Mouse (Mus musculus) limb, embryonic 11.5 days (tissue): Measurements from ENCODE around the gene Lpar5. TPM values are rescaled to one million over a fixed set of nuclear protein-coding genes. Genes with fewer than 3 reads are reported as not detected.

Experiments used
- ATAC-seq: fragments of 200-750 bp; cut with Nextera tagmentation; 2 replicates; pipeline ENCODE4 v1.8.0; 2017; ENCODE audit warnings: low read depth; ENCODE audit not compliant: insufficient number of reproducible peaks, low FRiP score, low TSS enrichment
- DNase-seq: peaks from one replicate; pipeline ENCODE4 v3.0.0-alpha.2; 2015; ENCODE audit warnings: low spot score
- H3K27ac ChIP-seq: fragments of 300-500 bp; sonication (generic); replicated peaks from 2 replicates; pipeline ENCODE4 v1.5.1; 2014; ENCODE audit warnings: low read depth, mild to moderate bottlenecking, low read length
- H3K27me3 ChIP-seq: fragments of 300-500 bp; sonication (generic); 2 replicates; pipeline ENCODE4 v1.6.1; 2014; ENCODE audit warnings: mild to moderate bottlenecking, low read length, mixed read lengths; ENCODE audit not compliant: control insufficient read depth, insufficient read depth
- H3K36me3 ChIP-seq: fragments of 300-500 bp; sonication (generic); 2 replicates; pipeline ENCODE4 v1.6.1; 2014; ENCODE audit warnings: mild to moderate bottlenecking, low read length, moderate library complexity, mixed read lengths; ENCODE audit not compliant: control insufficient read depth, insufficient read depth
- H3K4me1 ChIP-seq: fragments of 300-500 bp; sonication (generic); 2 replicates; pipeline ENCODE4 v1.6.1; 2014; ENCODE audit warnings: low read length, mixed read lengths; ENCODE audit not compliant: control insufficient read depth, insufficient read depth
- H3K4me2 ChIP-seq: fragments of 300-500 bp; sonication (generic); 2 replicates; pipeline ENCODE4 v1.6.1; 2014; ENCODE audit warnings: low read depth, mild to moderate bottlenecking, moderate library complexity; ENCODE audit not compliant: severe bottlenecking
- H3K4me3 ChIP-seq: fragments of 300-500 bp; sonication (generic); 2 replicates; pipeline ENCODE4 v1.5.1; 2014; ENCODE audit warnings: low read depth, low read length
- H3K9ac ChIP-seq: fragments of 300-500 bp; sonication (generic); 2 replicates; pipeline ENCODE4 v1.6.1; 2014; ENCODE audit warnings: mild to moderate bottlenecking, low read length
- H3K9me3 ChIP-seq: fragments of 300-500 bp; sonication (generic); 2 replicates; pipeline ENCODE4 v1.6.1; 2016; ENCODE audit warnings: low read length; ENCODE audit not compliant: control insufficient read depth
- WGBS: fragments of 180-500 bp; shearing (Covaris S2); extraction: QIAGEN DNeasy Blood & Tissue Kit; methylation state at CpG from one replicate; pipeline ENCODE4 v1.1.7; 2014; 5-methylcytosine and 5-hydroxymethylcytosine counted together
- polyA plus RNA-seq: library from polyadenylated mRNA; unstranded; fragments of >200 nt; fragmentation: Nextera tagmentation; extraction: Ambion mirVana; gene quantifications from 2 replicates; pipeline ENCODE4 v1.2.1, GENCODE M21; 2014

The Lpar5 gene
- polyA plus RNA-seq, 1 experiment from 2014 or later = 0.32 TPM

DNA sequence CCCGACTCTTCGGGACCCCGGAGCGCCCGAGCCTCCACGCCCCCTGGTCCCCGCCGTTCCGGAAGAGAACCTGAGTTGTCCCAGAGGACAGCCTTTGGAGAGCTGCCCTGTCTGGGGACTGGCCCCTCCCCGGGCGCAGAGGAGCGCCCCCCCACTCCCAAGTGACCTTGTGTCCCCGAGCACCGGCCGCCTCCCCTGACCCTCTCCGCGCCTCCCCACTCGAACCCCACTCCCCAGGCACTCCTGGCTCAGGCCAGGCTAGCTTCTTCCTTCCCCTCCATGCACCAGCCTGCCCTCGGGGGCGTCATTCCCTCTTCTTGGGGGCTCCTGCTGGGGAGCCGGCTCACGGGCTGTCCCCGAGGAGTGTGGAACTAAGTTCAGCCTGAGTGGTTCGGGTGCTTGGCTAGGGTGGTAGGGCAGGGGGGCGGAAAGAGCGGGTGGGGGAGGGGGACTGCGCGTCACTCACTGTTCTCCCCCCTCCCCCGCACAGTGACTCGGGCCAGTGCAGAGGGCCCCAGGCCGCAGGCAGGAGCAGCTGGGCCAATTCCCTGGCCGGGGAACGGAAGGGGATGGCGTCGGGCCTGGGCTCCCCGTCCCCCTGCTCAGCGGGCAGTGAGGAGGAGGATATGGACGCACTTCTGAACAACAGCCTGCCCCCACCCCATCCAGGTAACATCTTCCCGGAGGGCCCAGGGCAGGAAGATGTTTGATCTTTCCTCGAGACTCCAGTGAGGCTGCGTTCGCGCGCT is 29.1 kb downstream of the Lpar5 start:
- peak overlapping the region; percentile 89 for H3K9ac ChIP-seq
- no peaks in the 10 kb centered on the region for H3K27me3 ChIP-seq
- H3K4me1 ChIP-seq = peaks cover 26% of the 10 kb centered on the region
- peaks cover 21% of the 10 kb centered on the region for H3K36me3 ChIP-seq
- H3K4me3 ChIP-seq = peak overlapping the region; percentile 100
- H3K9me3 ChIP-seq = no peaks in the 10 kb centered on the region
- ATAC-seq = peak; percentile 36
- DNase-seq = peak; percentile 68
- H3K4me2 ChIP-seq = peak overlapping the region; percentile 94
- peak overlapping the region; percentile 95 for H3K27ac ChIP-seq
- 0% methylated on average over 40 of the region's 44 CpGs for WGBS

DNA sequence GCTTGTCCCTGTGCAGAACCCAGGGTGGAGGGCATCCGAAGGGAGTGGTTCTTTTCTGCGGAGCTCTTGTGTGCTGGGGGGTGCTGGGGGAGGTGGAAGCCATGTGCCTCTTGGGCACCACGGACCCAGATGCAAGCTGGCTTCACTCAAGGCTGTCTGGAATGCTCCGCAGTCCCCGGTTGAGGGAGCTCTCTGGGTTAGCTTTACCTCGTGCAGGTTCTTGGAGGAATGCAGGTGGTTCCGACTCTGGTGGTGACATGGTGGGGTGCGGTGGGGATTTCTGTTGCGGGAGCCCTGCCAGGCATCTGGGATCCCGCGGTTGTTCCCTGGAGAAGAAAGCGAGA is 29.6 kb downstream of the Lpar5 start:
- peak; percentile 40 for DNase-seq
- WGBS = 1% methylated on average over 12 of the region's 12 CpGs

DNA sequence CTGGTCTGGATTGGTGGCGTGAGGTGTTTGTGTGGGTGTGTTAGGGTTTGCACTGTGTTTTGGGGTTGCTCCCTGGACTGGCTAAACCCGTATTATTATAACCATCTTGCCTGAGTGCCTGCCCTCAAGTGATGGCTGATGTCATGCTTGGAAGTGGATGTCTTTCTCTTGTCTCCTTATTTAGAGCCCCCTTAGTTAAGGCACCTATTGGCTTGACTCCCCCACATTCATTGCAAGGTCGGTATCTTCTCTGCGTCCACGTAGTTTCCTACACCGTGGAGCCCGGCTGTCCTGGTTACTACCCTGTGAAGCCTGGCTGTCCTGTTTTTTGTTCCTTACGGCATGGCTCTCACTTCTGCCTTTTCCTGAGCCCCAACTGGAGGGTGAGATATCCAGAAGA is 30.2 kb downstream of the Lpar5 start:
- 65% methylated on average over 8 of the region's 8 CpGs for WGBS
- DNase-seq (no peak), ATAC-seq (no peak)
- Histone ChIP-seq H3K9ac (peak overlapping the region; percentile 89), H3K36me3 (peaks cover 31% of the 10 kb centered on the region), H3K4me3 (peak overlapping the region; percentile 100), H3K4me2 (peak overlapping the region; percentile 94), H3K4me1 (peaks cover 26% of the 10 kb centered on the region), H3K27me3 (no peaks in the 10 kb centered on the region), H3K27ac (no peak overlapping the region), H3K9me3 (no peaks in the 10 kb centered on the region)

More for the DNA sequence above, 29.6 kb downstream of the Lpar5 start:
- Histone ChIP-seq H3K4me2 (peak overlapping the region; percentile 94), H3K27me3 (no peaks in the 10 kb centered on the region), H3K4me3 (peak overlapping the region; percentile 100), H3K4me1 (peaks cover 26% of the 10 kb centered on the region), H3K9ac (peak overlapping the region; percentile 89), H3K36me3 (peaks cover 25% of the 10 kb centered on the region), H3K9me3 (no peaks in the 10 kb centered on the region), H3K27ac (peak overlapping the region; percentile 95)
- no peak for ATAC-seq

DNA sequence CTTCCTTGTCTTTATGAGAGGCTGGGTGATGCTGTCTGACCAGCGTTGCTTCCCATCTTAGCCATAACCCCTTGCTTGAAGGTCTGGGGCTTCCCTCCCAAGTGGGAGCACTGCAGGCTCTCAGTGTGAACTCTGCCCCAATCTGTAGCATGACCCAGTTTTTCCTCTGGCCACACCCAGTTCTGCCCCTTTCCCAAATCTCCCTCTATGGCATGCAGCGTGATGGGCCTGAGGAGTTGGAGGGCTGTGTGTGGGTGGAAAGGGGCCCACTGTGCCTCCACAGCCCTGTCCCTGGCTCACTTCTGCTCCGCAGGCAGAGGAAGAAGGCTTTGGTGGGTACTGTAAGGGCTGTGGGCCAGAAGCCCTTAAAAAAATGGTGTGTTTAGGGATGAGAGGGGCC is 30.8 kb downstream of the Lpar5 start:
- no peak for DNase-seq
- peak overlapping the region; percentile 100; the same call in 1 of the 2 replicates for H3K4me3 ChIP-seq
- H3K9me3 ChIP-seq = no peaks in the 10 kb centered on the region
- H3K9ac ChIP-seq = peak overlapping the region; percentile 22
- peak overlapping the region; percentile 94 for H3K4me2 ChIP-seq
- 78% methylated on average over 3 of the region's 3 CpGs for WGBS
- peaks cover 26% of the 10 kb centered on the region for H3K4me1 ChIP-seq
- H3K36me3 ChIP-seq = peaks cover 33% of the 10 kb centered on the region
- no peaks in the 10 kb centered on the region for H3K27me3 ChIP-seq
- ATAC-seq = no peak
- H3K27ac ChIP-seq = no peak overlapping the region

DNA sequence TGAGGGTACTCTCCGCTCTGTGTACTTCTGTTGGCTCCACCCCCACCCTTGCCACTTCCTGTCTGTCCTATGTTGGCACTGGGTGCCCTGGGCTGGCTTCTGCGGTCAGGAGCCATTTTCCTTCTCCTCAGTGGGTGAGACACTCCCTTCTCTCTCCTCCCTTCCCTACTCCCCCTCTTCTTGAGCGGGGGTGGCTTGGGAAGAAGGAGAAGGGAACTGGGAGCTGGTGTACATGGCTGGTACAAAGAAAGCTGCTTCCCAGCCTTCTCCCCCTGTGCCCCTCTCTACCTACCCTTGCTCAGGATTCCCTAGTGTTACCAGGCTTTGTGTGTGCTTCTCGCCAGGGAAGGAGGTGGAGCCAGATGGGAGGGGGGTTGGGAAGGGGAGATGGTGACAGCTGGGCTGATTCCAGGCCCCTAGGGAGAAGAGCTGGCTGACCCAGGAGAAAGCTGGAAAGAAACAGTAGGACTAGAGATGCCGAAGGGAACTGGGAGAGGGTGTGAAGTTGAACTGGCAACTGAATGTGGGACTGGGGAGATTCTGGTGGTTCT is 31.8 kb downstream of the Lpar5 start:
- Histone ChIP-seq H3K36me3 (peaks cover 37% of the 10 kb centered on the region), H3K9me3 (no peaks in the 10 kb centered on the region), H3K9ac (peak overlapping the region; percentile 45; the same call in 1 of the 2 replicates), H3K27me3 (no peaks in the 10 kb centered on the region), H3K4me2 (peak overlapping the region; percentile 94; the same call in 1 of the 2 replicates), H3K4me3 (peak overlapping the region; percentile 10; the same call in 1 of the 2 replicates), H3K27ac (no peak overlapping the region), H3K4me1 (peaks cover 26% of the 10 kb centered on the region)
- WGBS = 63% methylated on average over 5 of the region's 5 CpGs
- no peak for ATAC-seq
- DNase-seq = no peak

DNA sequence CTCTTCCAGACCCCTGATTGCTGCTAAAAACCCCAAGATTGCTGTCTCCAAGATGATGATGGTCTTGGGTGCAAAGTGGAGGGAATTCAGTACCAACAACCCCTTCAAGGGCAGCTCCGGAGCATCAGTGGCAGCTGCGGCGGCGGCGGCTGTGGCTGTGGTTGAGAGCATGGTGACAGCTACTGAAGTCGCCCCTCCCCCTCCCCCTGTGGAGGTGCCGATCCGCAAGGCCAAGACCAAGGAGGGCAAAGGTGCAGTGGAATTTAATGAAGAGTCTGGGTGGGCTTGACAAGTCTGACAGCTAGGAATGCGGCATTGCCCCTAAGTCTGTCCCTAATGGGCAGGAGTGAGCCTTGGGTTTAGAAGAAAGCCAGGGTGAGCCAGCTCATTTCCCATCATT is 33.7 kb downstream of the Lpar5 start:
- Histone ChIP-seq H3K27ac (no peak overlapping the region), H3K9me3 (no peaks in the 10 kb centered on the region), H3K4me1 (peaks cover 26% of the 10 kb centered on the region), H3K9ac (no peak overlapping the region), H3K4me3 (no peak overlapping the region), H3K27me3 (no peaks in the 10 kb centered on the region), H3K4me2 (no peak overlapping the region), H3K36me3 (peaks cover 54% of the 10 kb centered on the region)
- ATAC-seq = no peak
- DNase-seq = peak; percentile 46
- 66% methylated on average over 9 of the region's 9 CpGs for WGBS

DNA sequence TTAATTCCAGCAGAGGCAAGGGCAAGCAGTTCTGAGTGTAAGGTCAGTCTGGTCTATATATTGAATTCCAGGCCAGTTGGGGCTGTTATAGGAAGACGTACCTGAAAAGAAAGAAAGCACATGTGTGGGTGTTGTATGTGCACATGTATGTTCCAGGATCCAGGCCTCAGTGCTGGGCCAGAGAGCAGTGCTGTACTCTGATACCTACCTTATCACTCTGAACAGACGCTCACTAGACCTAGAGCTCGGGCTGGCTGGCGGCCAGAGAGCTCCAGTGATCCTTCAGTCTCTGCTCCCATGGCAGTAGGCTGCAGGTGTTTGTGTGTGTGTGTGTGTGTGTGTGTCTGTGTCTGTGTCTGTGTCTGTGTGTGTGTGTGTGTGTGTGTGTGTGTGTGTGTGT is 36.5 kb downstream of the Lpar5 start:
- Histone ChIP-seq H3K36me3 (peaks cover 75% of the 10 kb centered on the region), H3K4me2 (no peak overlapping the region), H3K9ac (no peak overlapping the region), H3K4me3 (no peak overlapping the region), H3K27ac (no peak overlapping the region), H3K9me3 (no peaks in the 10 kb centered on the region), H3K27me3 (no peaks in the 10 kb centered on the region), H3K4me1 (peaks cover 9% of the 10 kb centered on the region)
- ATAC-seq (no peak), DNase-seq (no peak)
- WGBS = 90% methylated on average over 4 of the region's 4 CpGs

DNA sequence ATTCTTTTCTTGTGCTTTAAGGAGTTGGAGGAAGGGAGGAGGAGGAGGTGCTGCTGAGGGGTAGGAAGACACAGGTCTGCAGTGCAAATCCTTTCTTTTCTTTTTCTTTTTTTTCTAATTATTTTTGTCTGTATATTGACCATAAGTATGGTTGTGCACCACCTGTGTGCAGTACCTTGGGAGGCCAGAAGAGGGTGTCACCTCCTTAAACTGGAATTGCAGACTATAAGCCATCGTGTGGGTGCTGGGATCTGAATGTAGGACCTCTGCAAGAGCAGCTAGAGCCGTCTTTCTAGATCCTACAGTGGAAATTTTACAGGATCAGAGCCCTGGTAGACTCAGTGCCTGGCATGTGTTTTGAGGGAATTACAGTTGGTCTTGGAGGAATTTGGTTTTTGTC is 40.0 kb downstream of the Lpar5 start:
- Histone ChIP-seq H3K4me1 (no peaks in the 10 kb centered on the region), H3K27me3 (no peaks in the 10 kb centered on the region), H3K4me2 (no peak overlapping the region), H3K4me3 (no peak overlapping the region), H3K27ac (no peak overlapping the region), H3K9me3 (no peaks in the 10 kb centered on the region), H3K36me3 (peaks cover 86% of the 10 kb centered on the region), H3K9ac (no peak overlapping the region)
- DNase-seq (no peak), ATAC-seq (no peak)
- 94% methylated on average over 2 of the region's 2 CpGs for WGBS
